Mouse (Mus musculus) megakaryocyte, embryonic 14.5 days (primary cell): Measurements from ENCODE around the gene Slc4a4. TPM values are rescaled to one million over a fixed set of nuclear protein-coding genes. Genes with fewer than 3 reads are reported as not detected.

Experiments used
- H3K27me3 ChIP-seq: replicated peaks from 2 replicates; pipeline ENCODE3; 2012; ENCODE audit warnings: inconsistent platforms
- H3K36me3 ChIP-seq: replicated peaks from 2 replicates; pipeline ENCODE3; 2012; ENCODE audit warnings: low read length, inconsistent platforms, mixed read lengths
- H3K4me1 ChIP-seq: 2 replicates; pipeline ENCODE4 v1.6.1; 2012; ENCODE audit warnings: inconsistent platforms
- H3K4me3 ChIP-seq: replicated peaks from 2 replicates; pipeline ENCODE3; 2012; ENCODE audit warnings: moderate library complexity, mild to moderate bottlenecking, inconsistent platforms
- H3K9me3 ChIP-seq: 2 replicates; pipeline ENCODE4 v1.6.1; 2012; ENCODE audit warnings: inconsistent platforms
- FLI1 ChIP-seq: IDR thresholded peaks from 2 replicates; pipeline ENCODE4 v1.6.1; 2012; ENCODE audit warnings: low read length, inconsistent platforms, mixed read lengths
- GATA1 ChIP-seq: IDR thresholded peaks from 3 replicates; pipeline ENCODE4 v1.6.1; 2012; ENCODE audit warnings: mixed read lengths, low read length, inconsistent platforms, borderline replicate concordance
- polyA plus RNA-seq: library from polyadenylated mRNA; stranded (reverse); fragments of >175 nt; gene quantifications from 2 replicates; pipeline ENCODE4 v1.2.3, GENCODE M21; 2012; ENCODE audit warnings: low replicate concordance; ENCODE audit not compliant: insufficient read depth

The Slc4a4 gene
- polyA plus RNA-seq, 1 experiment: not detected

- peaks cover 85% of the 10 kb centered on the region for H3K27me3 ChIP-seq
- no peaks in the 10 kb centered on the region for H3K36me3 ChIP-seq
- peaks cover 27% of the 10 kb centered on the region for H3K4me1 ChIP-seq
- no peaks in the 10 kb centered on the region for H3K9me3 ChIP-seq
- TF ChIP-seq FLI1 (no peak), GATA1 (no peak)
- peak overlapping the region; percentile 92 for H3K4me3 ChIP-seq
Observed at GRCm38 (mm10) chr5:88886349-88886667, 310 bp upstream of the Slc4a4 start.

GRCm38 (mm10) chr5:88887556-88888412, 1.2 kb downstream of the Slc4a4 start:
- Histone ChIP-seq H3K36me3 (no peaks in the 10 kb centered on the region), H3K27me3 (peaks cover 80% of the 10 kb centered on the region), H3K4me1 (peaks cover 27% of the 10 kb centered on the region), H3K9me3 (no peaks in the 10 kb centered on the region), H3K4me3 (peak overlapping the region; percentile 92)
- TF ChIP-seq FLI1 (no peak), GATA1 (no peak)

GRCm38 (mm10) chr5:88888413-88888700, 1.7 kb downstream of the Slc4a4 start:
- peak overlapping the region; percentile 92 for H3K4me3 ChIP-seq
- no peaks in the 10 kb centered on the region for H3K36me3 ChIP-seq
- peaks cover 81% of the 10 kb centered on the region for H3K27me3 ChIP-seq
- peaks cover 27% of the 10 kb centered on the region for H3K4me1 ChIP-seq
- H3K9me3 ChIP-seq: no peaks in the 10 kb centered on the region
- TF ChIP-seq FLI1 (no peak), GATA1 (no peak)

- Histone ChIP-seq H3K9me3 (no peaks in the 10 kb centered on the region), H3K4me3 (no peak overlapping the region), H3K27me3 (peaks cover 79% of the 10 kb centered on the region), H3K4me1 (peaks cover 27% of the 10 kb centered on the region), H3K36me3 (no peaks in the 10 kb centered on the region)
- no peak for TF ChIP-seq GATA1
Observed at GRCm38 (mm10) chr5:88889326-88889725, 2.7 kb downstream of the Slc4a4 start.

GRCm38 (mm10) chr5:88890146-88890545, 3.5 kb downstream of the Slc4a4 start:
- no peaks in the 10 kb centered on the region for H3K9me3 ChIP-seq
- H3K4me1 ChIP-seq: peaks cover 27% of the 10 kb centered on the region
- no peaks in the 10 kb centered on the region for H3K36me3 ChIP-seq
- no peak for TF ChIP-seq GATA1
- no peak for TF ChIP-seq FLI1
- H3K4me3 ChIP-seq: no peak overlapping the region
- H3K27me3 ChIP-seq: peaks cover 71% of the 10 kb centered on the region

- TF ChIP-seq FLI1 (no peak), GATA1 (no peak)
- H3K4me1 ChIP-seq: no peaks in the 10 kb centered on the region
- peaks cover 19% of the 10 kb centered on the region for H3K27me3 ChIP-seq
- peak overlapping the region; percentile 15 for H3K4me3 ChIP-seq
- no peaks in the 10 kb centered on the region for H3K36me3 ChIP-seq
- H3K9me3 ChIP-seq: peaks cover 12% of the 10 kb centered on the region
Observed at GRCm38 (mm10) chr5:88896574-88896973, 10.0 kb downstream of the Slc4a4 start.

- TF ChIP-seq GATA1: no peak
- no peak for TF ChIP-seq FLI1
- Histone ChIP-seq H3K27me3 (peaks cover 16% of the 10 kb centered on the region), H3K9me3 (peaks cover 22% of the 10 kb centered on the region), H3K4me1 (peaks cover 5% of the 10 kb centered on the region), H3K4me3 (no peak overlapping the region), H3K36me3 (no peaks in the 10 kb centered on the region)
Observed at GRCm38 (mm10) chr5:88903111-88903510, 16.5 kb downstream of the Slc4a4 start.

GRCm38 (mm10) chr5:88903526-88903925, 16.9 kb downstream of the Slc4a4 start:
- peaks cover 6% of the 10 kb centered on the region for H3K4me1 ChIP-seq
- H3K9me3 ChIP-seq: peaks cover 22% of the 10 kb centered on the region
- H3K27me3 ChIP-seq: peaks cover 16% of the 10 kb centered on the region
- H3K4me3 ChIP-seq: no peak overlapping the region
- TF ChIP-seq GATA1: no peak
- no peak for TF ChIP-seq FLI1
- no peaks in the 10 kb centered on the region for H3K36me3 ChIP-seq

GRCm38 (mm10) chr5:88904841-88905240, 18.2 kb downstream of the Slc4a4 start:
- H3K4me3 ChIP-seq: no peak overlapping the region
- H3K9me3 ChIP-seq: peaks cover 26% of the 10 kb centered on the region
- H3K27me3 ChIP-seq: peaks cover 19% of the 10 kb centered on the region
- H3K4me1 ChIP-seq: peaks cover 6% of the 10 kb centered on the region
- H3K36me3 ChIP-seq: no peaks in the 10 kb centered on the region
- TF ChIP-seq GATA1: no peak
- no peak for TF ChIP-seq FLI1

- Histone ChIP-seq H3K36me3 (no peaks in the 10 kb centered on the region), H3K4me1 (peaks cover 6% of the 10 kb centered on the region), H3K9me3 (peaks cover 33% of the 10 kb centered on the region), H3K27me3 (peaks cover 23% of the 10 kb centered on the region), H3K4me3 (no peak overlapping the region)
- TF ChIP-seq GATA1 (no peak), FLI1 (no peak)
Observed at GRCm38 (mm10) chr5:88907615-88908014, 21.0 kb downstream of the Slc4a4 start.
